Comparison of ENCODE assay signal across 9 mouse cellular contexts in genomic region chr1:187974396-187974795, GRCm38 (mm10).
DNase-seq lines count a peak whose midpoint lies in the region; ATAC-seq and TF ChIP-seq lines count a peak whose summit lies in the region.
"Had no signal": no experiment of that assay in that cellular context is flagged by ENCODE, and none has a peak within 500 bp of the region (broad histone marks: within the 10 kb centered on the region; RNA-seq: fewer than 3 reads in every experiment).

No protein-coding gene starts in this region.

- no peak overlapping the region for H3K27ac ChIP-seq in ES-Bruce4 (ENCODE audit: insufficient read depth, low read length)
- no peak overlapping the region for H3K27ac ChIP-seq in forebrain, embryonic 16.5 days (ENCODE audit: low read length)
- no peak overlapping the region for H3K27ac ChIP-seq in hindbrain, embryonic 10.5 days
- H3K27ac ChIP-seq: limb, embryonic 15.5 days had no signal

- no peak overlapping the region for H3K9ac ChIP-seq in ES-Bruce4 (ENCODE audit: low read depth, poor library complexity, severe bottlenecking)
- no peak overlapping the region for H3K9ac ChIP-seq in forebrain, embryonic 16.5 days (replicated peaks; ENCODE audit: low read depth, low read length)
- H3K9ac ChIP-seq: limb, embryonic 15.5 days had no signal

- H3K36me3 ChIP-seq in ES-Bruce4 (ENCODE audit: control insufficient read depth, insufficient read depth, low read length, poor library complexity, severe bottlenecking), result no peaks in the 10 kb centered on the region
- H3K36me3 ChIP-seq in forebrain, embryonic 16.5 days (ENCODE audit: control insufficient read depth, insufficient read depth), result no peaks in the 10 kb centered on the region
- H3K36me3 ChIP-seq in hindbrain, embryonic 10.5 days, result no peaks in the 10 kb centered on the region
- H3K36me3 ChIP-seq: limb, embryonic 15.5 days had no signal

- H3K4me1 ChIP-seq in ES-Bruce4 (ENCODE audit: control insufficient read depth, insufficient read depth, low read length), result no peaks in the 10 kb centered on the region
- H3K4me1 ChIP-seq in forebrain, embryonic 16.5 days (replicated peaks; ENCODE audit: control insufficient read depth, insufficient read depth, low read length), result peaks cover 5% of the 10 kb centered on the region; the same call in 1 of the 2 replicates
- peaks cover 6% of the 10 kb centered on the region; the same call in 1 of the 2 replicates for H3K4me1 ChIP-seq in hindbrain, embryonic 10.5 days (replicated peaks)
- H3K4me1 ChIP-seq: limb, embryonic 15.5 days had no signal

- peak; percentile 33 for TF ChIP-seq CTCF in ES-Bruce4 (IDR thresholded peaks at IDR 0.05; ENCODE audit: low read depth, low read length)

- H3K9me3 ChIP-seq in ES-Bruce4 (replicated peaks; ENCODE audit: control insufficient read depth, insufficient read depth, low read length, poor library complexity, severe bottlenecking), result no peaks in the 10 kb centered on the region; the same call in 1 of the 2 replicates
- H3K9me3 ChIP-seq in forebrain, embryonic 16.5 days (ENCODE audit: control insufficient read depth, low read length), result no peaks in the 10 kb centered on the region
- H3K9me3 ChIP-seq in hindbrain, embryonic 10.5 days, result no peaks in the 10 kb centered on the region
- H3K9me3 ChIP-seq: limb, embryonic 15.5 days had no signal

- peak; percentile 76 for ATAC-seq in forebrain, embryonic 16.5 days

- H3K4me2 ChIP-seq in forebrain, embryonic 16.5 days (ENCODE audit: low read length), result no peak overlapping the region
- H3K4me2 ChIP-seq: limb, embryonic 15.5 days had no signal

- no peak overlapping the region for H3K4me3 ChIP-seq in ES-Bruce4 (ENCODE audit: low read depth, low read length)
- no peak overlapping the region for H3K4me3 ChIP-seq in forebrain, embryonic 16.5 days (replicated peaks; ENCODE audit: low read length)
- H3K4me3 ChIP-seq in hindbrain, embryonic 10.5 days, result no peak overlapping the region
- H3K4me3 ChIP-seq: limb, embryonic 15.5 days had no signal

- WGBS in forebrain, embryonic 16.5 days, result 10% methylated on average over 9 of the region's 9 CpGs
- 14% methylated on average over 9 of the region's 9 CpGs for WGBS in hindbrain, embryonic 10.5 days

- no peaks in the 10 kb centered on the region for H3K27me3 ChIP-seq in ES-Bruce4 (ENCODE audit: control insufficient read depth, insufficient read depth, low read length, poor library complexity, severe bottlenecking)
- H3K27me3 ChIP-seq in forebrain, embryonic 16.5 days (replicated peaks; ENCODE audit: control insufficient read depth, insufficient read depth, low read length), result peaks cover 23% of the 10 kb centered on the region
- H3K27me3 ChIP-seq in hindbrain, embryonic 10.5 days (ENCODE audit: insufficient read depth, poor library complexity, severe bottlenecking), result no peaks in the 10 kb centered on the region
- H3K27me3 ChIP-seq: limb, embryonic 15.5 days had no signal

- peak; percentile 57 to 65 for DNase-seq in adrenal gland, postnatal 36 days
- peak; percentile 58 for DNase-seq in hindbrain, embryonic 10.5 days (ENCODE audit: low spot score)
- peak; percentile 12 for DNase-seq in layer of hippocampus, adult 9-11 months
- DNase-seq in lung, postnatal 36 days, result peak; percentile 33
- DNase-seq in right cerebral cortex, postnatal 36 days (ENCODE audit: low spot score in 2 of 2), result peak; percentile 27 to 30
- DNase-seq in spleen, postnatal 4 days (ENCODE audit: low spot score in 2 of 2), result no peak

- no peak for TF ChIP-seq EP300 in ES-Bruce4 (IDR thresholded peaks at IDR 0.05; ENCODE audit: insufficient read depth, low read depth, low read length)

- TF ChIP-seq POLR2A in ES-Bruce4 (IDR thresholded peaks at IDR 0.05; ENCODE audit: insufficient read depth, low read length), result no peak

Comparison
In these comparisons a context has a peak if more than half of its experiments do, and no peak if none do; other contexts are left out.
1. DNase-seq: peak in adrenal gland, postnatal 36 days (2 of 2), hindbrain, embryonic 10.5 days (single experiment), layer of hippocampus, adult 9-11 months (single experiment), lung, postnatal 36 days (single experiment) and right cerebral cortex, postnatal 36 days (2 of 2); none in spleen, postnatal 4 days (0 of 2).